Mouse (Mus musculus): Measurements from ENCODE around the gene A630001G21Rik. TPM values are rescaled to one million over a fixed set of nuclear protein-coding genes. Genes with fewer than 3 reads are reported as not detected.
A peak's percentile ranks its signal among the peaks of the same experiment; 100 is the strongest.
"Not testable (repeated sequence)": the region's sequence is repeated elsewhere in the genome, so short reads cannot be mapped to it uniquely, and the experiment has no call there.

Gene A630001G21Rik
- under 1 TPM in 1 of 2 experiments, not detected in 1; 0.55 TPM for total RNA-seq (2021)
- long read RNA-seq, experiment 1 = 0 reads
- long read RNA-seq, experiment 2 = 0 reads

- DNase-seq (ENCODE audit: low spot score) = no peak
Observed at GRCm38 (mm10) chr1:85778436-85778835, at the start of gene A630001G21Rik. TSS of gene A630001G21Rik (minus strand) at chr1:85778643.

DNA sequence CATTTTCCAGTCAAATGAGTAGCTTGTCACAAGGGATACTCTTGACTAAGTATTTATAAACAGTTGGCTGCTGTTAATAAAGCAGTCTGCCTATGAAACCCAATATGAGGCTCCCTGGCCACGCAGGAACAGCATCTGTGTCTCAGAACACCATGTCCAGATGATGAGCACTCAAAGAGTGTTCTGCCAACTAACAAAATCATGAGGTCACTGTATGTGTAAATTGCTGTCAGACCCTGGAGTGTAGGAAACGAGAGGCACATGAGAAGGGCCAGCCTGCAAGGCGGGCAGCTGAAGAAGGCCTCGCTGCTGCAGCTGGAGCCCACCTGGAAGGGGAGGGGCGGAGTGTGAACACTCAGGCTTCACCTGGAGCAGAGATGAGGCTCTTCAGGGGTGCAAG lies 48.7 kb upstream of the A630001G21Rik start:
- peak; percentile 90 for DNase-seq (ENCODE audit: low spot score)

DNA sequence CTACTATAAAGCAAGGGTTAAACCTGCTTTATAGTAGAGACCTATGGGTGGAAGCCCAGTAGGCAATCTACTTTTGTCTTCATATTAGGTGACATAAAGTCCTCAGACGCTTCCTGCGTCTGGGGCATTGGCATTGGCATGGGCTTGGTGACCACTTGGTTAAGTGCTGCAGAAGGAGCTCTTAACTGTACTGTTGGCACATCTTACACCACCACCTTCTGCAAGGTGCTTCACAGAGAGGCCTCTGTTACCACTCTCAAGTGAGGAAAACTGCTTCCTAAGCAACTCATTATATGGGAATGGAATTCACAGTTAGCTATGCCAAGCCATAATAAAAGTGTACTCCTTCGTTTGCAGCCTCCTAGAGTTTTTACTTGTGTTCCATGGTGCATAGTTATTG lies 46.5 kb upstream of the A630001G21Rik start:
- no peak for DNase-seq (ENCODE audit: low spot score)

- no peak for DNase-seq (ENCODE audit: low spot score)
Observed at GRCm38 (mm10) chr1:85822239-85822638, 43.8 kb upstream of the A630001G21Rik start.

GRCm38 (mm10) chr1:85819695-85820094 lies 41.3 kb upstream of the A630001G21Rik start:
- no peak for DNase-seq (ENCODE audit: low spot score)

DNA sequence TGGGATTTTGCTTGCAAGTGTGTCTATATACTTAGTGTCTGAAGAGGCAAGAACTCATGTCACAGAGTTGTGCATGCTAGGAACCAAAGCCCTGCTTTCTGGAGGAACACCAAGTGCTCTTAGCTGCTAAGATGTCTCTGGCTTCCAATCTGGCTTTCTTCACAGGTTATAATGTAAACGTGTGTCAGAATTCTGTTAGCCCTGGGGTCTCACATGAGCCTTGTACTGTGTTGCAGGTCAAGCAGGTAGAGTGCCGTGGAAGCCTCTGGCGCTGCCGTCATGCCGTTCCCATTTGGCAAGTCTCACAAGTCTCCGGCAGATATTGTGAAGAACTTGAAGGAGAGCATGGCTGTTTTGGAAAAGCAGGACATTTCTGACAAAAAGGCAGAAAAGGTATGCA lies 39.7 kb upstream of the A630001G21Rik start:
- no peak for DNase-seq (ENCODE audit: low spot score)

DNA sequence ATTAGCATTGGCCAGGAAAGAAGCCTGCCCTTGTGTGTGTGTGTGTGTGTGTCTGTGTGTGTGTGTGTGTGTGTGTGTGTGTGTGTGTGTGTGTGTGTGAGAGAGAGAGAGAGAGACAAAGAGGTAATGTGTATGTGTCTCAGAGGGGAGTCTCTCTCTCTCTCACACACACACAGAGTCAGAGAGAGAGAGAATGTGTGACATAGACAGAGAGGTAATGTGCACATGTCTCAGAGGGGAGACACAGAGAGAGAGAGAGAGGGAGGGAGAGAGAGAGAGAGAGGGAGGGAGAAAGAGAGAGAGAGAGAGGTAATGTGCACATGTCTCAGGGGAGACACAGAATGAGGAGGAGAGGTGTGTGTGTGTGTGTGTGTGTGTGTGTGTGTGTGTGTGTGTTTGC lies 35.8 kb upstream of the A630001G21Rik start:
- not testable (repeated sequence) for DNase-seq (ENCODE audit: low spot score)

DNA sequence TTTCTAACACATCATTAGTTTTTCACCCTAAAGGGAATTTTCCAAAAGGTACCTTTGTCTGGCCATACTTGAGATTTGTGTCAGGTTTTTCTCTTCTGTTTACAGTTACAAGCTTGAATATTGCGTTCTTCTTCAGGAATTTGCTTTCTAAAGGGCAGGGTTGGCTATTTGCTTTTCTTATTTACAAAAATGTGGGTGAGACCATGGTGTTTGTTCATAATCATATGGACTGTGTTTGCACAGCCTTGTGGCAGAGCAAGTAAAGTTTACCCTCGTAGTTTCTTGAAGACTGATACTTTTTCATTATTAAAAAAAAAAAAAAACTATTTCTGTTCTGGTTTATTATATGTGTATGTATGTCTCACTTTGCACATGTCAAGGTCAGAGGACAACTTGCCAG lies 32.3 kb upstream of the A630001G21Rik start:
- DNase-seq (ENCODE audit: low spot score) = no peak

DNA sequence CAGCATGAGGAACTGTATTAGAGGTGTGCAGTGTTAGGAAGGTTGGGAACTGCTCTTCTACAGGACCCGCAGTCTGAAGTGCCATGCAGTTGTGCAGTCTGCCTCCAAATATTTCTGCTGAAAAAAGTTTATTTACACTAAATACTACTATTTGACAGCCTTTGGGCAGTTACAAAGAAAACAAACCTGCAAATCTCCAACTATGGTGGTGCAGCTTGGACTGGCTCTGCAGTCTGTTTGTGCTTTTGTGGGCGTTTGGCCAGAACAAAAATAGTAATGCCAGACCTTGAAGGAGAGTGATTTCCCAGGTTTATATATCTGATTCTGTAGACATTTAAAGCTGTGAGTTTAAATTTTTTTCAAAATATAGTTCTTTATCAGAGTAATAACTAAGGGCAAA lies 31.9 kb upstream of the A630001G21Rik start:
- peak; percentile 66 for DNase-seq (ENCODE audit: low spot score)

- no peak for DNase-seq (ENCODE audit: low spot score)
Observed at GRCm38 (mm10) chr1:85809256-85809655, 30.8 kb upstream of the A630001G21Rik start.

DNA sequence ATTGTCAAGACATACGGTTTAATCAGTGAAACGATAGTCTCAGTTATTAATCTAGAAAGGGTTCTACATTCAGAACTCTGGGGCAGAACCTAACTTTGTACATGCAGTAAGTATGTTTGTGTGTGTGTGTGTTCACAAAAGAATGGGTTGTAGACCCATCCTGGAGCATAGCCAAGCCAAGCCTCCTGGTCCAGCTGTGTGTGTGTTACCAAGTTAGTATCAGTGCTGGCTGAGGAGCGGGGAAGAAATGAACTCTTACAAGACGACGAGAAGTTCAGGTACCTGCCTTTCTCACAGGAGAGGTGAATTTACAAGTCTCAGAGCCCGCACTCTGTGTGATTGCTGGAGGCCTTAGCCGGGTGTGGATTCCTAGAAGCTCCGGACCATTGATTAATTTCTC lies 26.1 kb upstream of the A630001G21Rik start:
- no peak for DNase-seq (ENCODE audit: low spot score)

DNA sequence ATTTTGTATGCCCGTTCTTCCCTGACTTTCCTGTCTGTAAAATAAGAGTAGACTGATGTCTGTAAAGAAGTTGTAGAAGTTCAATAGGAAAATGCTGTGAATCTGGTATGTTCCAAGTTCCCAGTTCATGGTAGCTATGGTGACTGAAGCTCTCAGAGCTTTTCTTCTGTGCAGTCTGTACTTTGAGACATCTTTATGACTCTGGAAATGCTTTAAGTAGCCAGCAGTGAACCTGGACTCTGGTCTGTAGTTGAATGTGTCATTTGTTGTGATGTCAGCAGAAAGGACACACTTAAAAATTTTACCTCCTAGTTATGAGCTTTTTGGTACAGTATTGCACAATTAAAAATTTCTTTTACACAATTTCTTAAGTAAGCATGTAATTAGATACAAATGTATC lies 24.1 kb upstream of the A630001G21Rik start:
- no peak for DNase-seq (ENCODE audit: low spot score)

DNA sequence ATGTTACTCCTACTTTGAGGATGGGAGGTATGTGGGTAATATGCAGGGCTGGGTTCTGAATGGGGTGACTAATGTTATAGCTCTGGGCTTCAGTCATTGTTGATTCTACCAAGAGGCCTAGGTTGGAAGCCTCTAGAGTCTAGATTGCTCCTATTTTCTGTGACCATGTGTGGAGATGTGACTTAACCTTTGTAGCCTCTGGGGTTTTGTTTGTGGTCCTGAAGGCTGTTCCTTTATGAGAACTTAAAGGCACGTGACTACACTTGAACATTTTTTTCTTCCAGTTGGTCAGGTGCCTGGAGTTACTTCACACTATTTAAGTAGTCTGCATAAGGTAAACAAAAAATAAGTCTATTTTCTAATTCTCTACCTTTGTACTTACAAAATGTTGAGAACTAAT lies 21.3 kb upstream of the A630001G21Rik start:
- DNase-seq (ENCODE audit: low spot score) = no peak

DNA sequence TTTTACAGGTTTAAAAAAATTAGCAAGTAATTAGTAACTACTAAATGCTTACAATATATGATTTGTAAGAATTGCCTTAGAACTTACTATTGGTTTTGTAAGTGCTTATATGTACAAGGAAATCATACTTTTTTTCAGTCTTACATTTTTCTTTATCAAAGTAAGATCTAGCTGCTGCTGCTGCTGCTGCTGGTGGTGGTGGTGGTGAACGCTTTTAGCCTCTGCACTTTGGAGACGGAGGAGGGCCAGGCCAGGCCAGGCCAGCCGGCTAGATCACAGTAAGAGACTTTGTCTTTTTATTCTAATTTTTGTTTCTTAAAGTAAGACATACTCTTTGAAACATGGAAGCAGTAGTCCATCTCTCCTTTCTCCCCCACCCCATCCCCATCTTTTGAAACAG lies 16.8 kb upstream of the A630001G21Rik start:
- no peak for DNase-seq (ENCODE audit: low spot score)

DNA sequence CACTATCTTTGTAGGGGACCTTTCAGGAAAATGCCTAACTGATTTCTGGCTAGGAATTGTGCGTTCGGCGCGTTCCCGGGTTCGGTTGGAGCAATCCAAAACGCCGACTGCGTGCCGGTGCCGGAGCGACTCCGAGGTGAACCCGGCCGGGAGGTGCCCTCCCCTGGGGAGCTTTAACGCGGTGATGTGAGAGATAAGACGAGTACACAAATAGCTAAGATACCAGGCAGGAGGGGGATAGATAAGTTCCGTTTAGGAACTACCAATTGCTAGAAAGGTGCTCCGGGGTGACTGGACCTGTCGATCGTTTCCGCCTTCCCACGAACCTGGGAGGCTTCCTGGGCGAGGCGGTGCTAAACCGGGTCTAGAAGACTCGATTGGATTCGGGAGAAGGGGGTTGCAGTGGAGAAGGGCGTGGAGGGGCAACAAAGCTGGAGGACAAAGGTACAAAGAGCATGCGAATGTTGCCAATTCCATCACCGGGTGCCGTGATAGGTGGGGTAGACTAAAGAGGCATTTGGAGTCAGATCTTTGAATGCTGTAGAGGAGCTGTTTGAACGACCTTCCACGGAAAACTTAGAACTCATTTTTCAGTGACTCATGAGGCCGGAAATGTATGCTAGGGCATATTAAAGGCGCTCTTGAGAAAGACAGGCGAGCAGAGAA lies 15.8 kb upstream of the A630001G21Rik start:
- DNase-seq (ENCODE audit: low spot score) = peak; percentile 39

DNA sequence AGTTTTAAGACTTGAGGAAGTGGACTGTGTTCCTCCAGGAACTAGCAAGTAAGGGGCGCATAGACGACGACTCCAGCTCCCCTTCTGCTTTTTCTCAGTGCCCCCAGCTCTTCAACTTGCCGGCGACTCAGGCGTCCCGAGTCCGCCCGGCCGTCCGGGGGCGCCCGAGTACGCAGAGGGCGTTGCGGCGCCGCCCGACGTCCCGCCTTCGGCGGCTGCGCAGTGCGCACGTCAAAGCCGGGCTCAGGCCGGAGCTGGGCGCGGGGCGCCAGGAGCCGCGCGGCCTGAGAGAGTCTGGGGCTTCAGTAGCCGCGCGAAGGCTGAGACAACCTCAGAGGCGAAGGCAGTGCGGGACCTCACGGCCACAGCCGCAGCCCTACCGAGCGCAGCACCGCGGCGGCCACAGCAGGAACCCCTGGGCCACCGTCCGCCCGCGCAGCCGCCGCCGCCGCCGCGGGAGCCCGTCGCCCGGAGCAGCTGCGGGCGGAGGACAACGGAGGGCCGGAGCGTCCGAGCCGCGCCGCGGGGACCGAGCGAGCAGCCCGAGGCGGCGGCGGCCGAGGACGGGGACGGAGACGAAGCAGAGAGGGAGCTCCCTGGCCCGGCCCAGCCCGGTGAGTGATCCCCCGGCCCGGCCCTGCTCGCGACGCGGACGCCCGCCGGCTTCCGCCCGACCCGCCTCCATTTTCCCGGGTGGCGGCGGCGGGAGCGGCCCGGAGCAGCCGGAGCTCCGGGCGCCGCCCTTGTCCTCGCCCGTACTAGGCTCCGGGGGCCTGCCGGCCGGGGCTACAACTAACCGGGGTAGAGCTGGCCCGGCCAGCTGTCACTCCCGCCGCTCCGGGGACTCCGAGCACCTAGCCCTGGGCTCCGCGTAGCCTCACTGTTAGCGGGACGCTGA lies 15.0 kb upstream of the A630001G21Rik start, which contains the start of gene Cab39:
Cab39 (plus strand) TSS at position 234 of the 898 bp plus-strand sequence.
- DNase-seq (ENCODE audit: low spot score) = peak; percentile 87

DNA sequence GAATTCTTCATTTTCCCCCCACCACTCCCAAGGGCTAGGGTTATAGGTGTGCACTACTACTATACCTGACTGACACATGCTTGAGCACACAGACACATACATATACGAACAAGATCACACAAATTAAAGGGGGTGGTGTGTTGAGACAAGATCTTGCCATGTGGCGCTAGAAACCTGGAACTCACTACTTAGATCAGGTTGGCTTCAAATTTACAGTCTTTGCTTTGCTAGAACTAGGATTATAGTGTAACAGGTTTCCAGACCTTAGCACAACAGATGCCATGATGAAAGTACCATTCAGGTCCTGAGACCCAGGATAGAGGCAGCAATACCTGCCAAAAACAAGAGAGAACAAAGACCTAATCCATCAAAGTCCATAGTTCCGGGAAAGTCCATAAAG lies 13.0 kb upstream of the A630001G21Rik start:
- DNase-seq (ENCODE audit: low spot score) = no peak

DNA sequence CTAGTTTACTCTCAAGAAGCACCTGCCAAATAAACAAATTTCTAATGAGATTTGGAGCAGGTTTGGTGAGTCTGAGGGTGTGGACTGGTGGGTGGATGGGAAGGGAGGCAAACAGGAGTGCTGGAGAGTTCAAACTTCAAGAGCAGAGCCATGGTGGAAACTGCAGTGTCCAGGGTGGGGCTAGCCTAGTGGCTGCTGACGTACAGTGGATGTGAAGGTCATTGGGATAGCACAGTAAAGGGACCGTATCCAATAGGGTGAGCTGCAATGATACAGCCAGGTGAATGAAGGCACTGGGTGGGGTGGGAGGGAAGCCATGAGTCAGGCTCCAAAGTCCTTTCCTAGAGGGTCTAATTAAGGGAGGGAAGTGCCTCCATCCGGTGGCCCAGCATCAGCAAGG lies 12.1 kb upstream of the A630001G21Rik start:
- no peak for DNase-seq (ENCODE audit: low spot score)

GRCm38 (mm10) chr1:85779428-85780180 lies 1.2 kb upstream of the A630001G21Rik start:
- no peak for DNase-seq (ENCODE audit: low spot score)

DNA sequence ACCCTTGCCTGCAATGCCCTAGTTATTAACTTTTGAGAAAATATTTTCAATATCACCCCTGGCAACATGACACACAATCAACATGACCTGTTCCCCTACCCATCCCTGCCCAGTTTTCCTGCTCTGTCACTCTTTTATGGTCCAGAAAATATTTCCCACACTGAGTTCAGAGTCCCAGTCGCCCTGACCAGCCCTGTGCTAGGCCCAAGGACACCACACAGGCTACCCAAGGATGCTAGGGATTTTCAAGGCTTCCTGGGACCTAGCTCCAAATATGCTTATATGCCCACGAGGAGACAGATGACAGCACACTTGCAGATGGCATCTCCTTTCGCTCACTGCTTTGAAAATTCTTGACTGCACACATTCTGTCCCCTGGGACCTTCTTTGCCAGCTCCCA lies 569 bp upstream of the A630001G21Rik start:
- DNase-seq (ENCODE audit: low spot score) = no peak

DNA sequence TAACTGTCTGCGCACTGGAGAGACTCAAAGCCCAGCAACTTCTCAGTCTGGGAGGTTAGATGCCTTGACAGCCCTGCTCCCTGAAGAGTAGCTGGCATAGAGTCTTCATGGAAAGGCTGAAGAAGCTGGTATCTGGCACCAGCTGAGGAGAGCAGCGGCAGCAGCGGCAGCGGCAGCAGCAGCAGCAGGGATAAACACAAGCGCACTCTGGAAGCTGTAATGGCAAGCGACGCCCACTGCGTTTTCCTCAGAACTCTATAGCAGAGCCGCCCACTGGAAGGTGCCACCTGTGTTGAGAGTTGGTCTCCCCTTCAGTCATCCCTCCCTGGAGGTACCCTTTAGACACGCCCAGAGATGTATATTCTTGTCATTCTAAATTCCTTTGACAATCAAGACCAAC lies 2.3 kb downstream of the A630001G21Rik start:
- DNase-seq (ENCODE audit: low spot score) = no peak

DNA sequence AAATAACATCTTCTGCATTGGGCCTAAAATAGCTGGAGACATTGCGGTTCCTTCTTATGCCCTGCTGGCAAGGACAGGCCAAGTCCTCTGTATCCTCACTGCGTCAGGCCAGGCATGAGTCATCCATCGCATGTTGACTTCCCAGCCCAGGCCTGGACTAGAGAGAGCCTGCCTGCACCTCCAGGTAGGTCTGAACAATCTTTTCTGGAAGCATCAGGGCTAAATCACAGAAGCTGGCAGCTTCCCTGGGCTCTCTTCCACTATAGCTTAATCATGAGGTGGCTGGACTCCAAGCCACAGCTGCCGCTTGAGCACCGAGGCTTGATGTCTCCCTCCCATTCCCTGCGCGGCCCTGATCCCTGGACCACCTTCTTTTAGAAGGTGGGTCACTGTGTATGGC lies 3.3 kb downstream of the A630001G21Rik start:
- DNase-seq (ENCODE audit: low spot score) = peak; percentile 33

Data from gastrocnemius, adult 18-20 months (tissue).